Mouse (Mus musculus): ENCODE measurements at regions not wholly inside any gene's neighbourhood (a gene's known extent, or its start where the extent isn't known, plus 50 kb on each side); places are given as distances from the start of the nearest gene placed in this dataset.

DNA sequence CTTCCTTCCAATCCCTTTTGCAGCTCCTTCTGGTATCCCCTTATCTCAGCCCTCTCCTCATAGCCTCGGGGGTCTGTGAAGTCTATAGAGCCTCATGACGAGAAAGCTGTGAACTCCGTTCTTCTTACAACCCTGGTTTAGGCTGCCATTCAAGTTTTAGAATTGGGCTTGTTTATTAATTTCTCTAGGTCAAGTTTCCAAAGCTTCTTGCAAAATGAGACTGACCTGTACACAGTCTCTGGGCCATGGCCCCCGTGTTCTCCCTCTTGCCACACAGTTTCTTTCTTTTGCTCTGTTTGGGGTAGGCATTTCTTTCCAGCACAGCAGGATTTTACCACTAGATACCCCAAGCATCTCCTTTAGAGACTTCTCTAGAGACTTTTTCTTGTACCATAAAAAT lies 322.0 kb upstream of the Zeb2 start:
- no peak for TF ChIP-seq CTCF (IDR thresholded peaks at IDR 0.05 in 2 of 3, conservative IDR thresholded peaks at IDR 0.05 in 1 of 3; ENCODE audit: control insufficient read depth in 1 of 3, insufficient read depth in 1 of 3, low read depth in 2 of 3, low read length in 3 of 3, poor library complexity in 1 of 3, severe bottlenecking in 1 of 3)
- no peak for TF ChIP-seq EP300 (IDR thresholded peaks at IDR 0.05; ENCODE audit: low read depth in 1 of 2, low read length in 2 of 2)
- no peak for TF ChIP-seq NRF1 (IDR thresholded peaks at IDR 0.05; ENCODE audit: insufficient read depth, low read depth, low read length, poor library complexity, severe bottlenecking)
- TF ChIP-seq UBTF (IDR thresholded peaks at IDR 0.05; ENCODE audit: borderline replicate concordance, insufficient read depth, low read depth, low read length): no peak
- no peak for TF ChIP-seq GATA1 (IDR thresholded peaks at IDR 0.05; ENCODE audit: low read depth, low read length)
- TF ChIP-seq JUND (IDR thresholded peaks at IDR 0.05; ENCODE audit: low read depth, low read length): no peak
- TF ChIP-seq E2F4 (IDR thresholded peaks at IDR 0.05; ENCODE audit: borderline replicate concordance, low read depth, low read length): no peak
- no peak for TF ChIP-seq SMC3 (IDR thresholded peaks at IDR 0.05; ENCODE audit: low read depth, low read length)
- TF ChIP-seq GABPA (IDR thresholded peaks at IDR 0.05; ENCODE audit: low read depth, low read length): no peak
- TF ChIP-seq MEF2A (IDR thresholded peaks at IDR 0.05; ENCODE audit: extremely low read depth, insufficient replicate concordance, low read depth, low read length, poor library complexity, severe bottlenecking): no peak
- no peak for TF ChIP-seq ZC3H11A (IDR thresholded peaks at IDR 0.05; ENCODE audit: low read depth, low read length)
- no peak for TF ChIP-seq MXI1 (IDR thresholded peaks at IDR 0.05; ENCODE audit: low read depth, low read length)
- TF ChIP-seq ELF1 (IDR thresholded peaks at IDR 0.05; ENCODE audit: low read depth, low read length): no peak
